Mouse (Mus musculus) central nervous system, embryonic 11.5 days (tissue): ENCODE data around the gene Tex37. TPM values are rescaled to one million over a fixed set of nuclear protein-coding genes. Genes with fewer than 3 reads are reported as not detected.

Experiments used
- polyA plus RNA-seq: library from polyadenylated mRNA; depleted of rRNA; stranded (reverse); fragments of >200 nt; gene quantifications from 2 replicates; pipeline ENCODE4 v1.2.3, GENCODE M21; 2012; rRNA removed

The Tex37 gene
- polyA plus RNA-seq, result not detected in 2 replicates

GRCm38 (mm10) chr6:70918827-70919226 lies at the start of gene Tex37:
Gene Tex37 (minus strand): TSS chr6:70918927.

GRCm38 (mm10) chr6:70956285-70956912 lies 37.7 kb upstream of the Tex37 start, which contains the start of gene Foxi3:
Gene Foxi3 (plus strand): TSS chr6:70956531.

Other genes with a start within 250 kb of the Tex37 start
- gene Rpia, start 126.7 kb downstream of the Tex37 start, polyA plus RNA-seq, result 25.6 and 50.7 TPM in 2 replicates
- 12.1 and 14.4 TPM in 2 replicates for gene Eif2ak3, start 74.4 kb downstream of the Tex37 start, polyA plus RNA-seq
- 0.15 and 0.17 TPM in 2 replicates for gene Foxi3, start 37.6 kb upstream of the Tex37 start, polyA plus RNA-seq
- gene Thnsl2, start 225.5 kb upstream of the Tex37 start, polyA plus RNA-seq, result 3.3 and 3.6 TPM in 2 replicates